Mouse (Mus musculus): ENCODE measurements around the gene Frmd4b. TPM values are rescaled to one million over a fixed set of nuclear protein-coding genes. Genes with fewer than 3 reads are reported as not detected.

Gene Frmd4b
- polyA plus RNA-seq, 1 experiment from 2014 or later, result 13.9 TPM

DNA sequence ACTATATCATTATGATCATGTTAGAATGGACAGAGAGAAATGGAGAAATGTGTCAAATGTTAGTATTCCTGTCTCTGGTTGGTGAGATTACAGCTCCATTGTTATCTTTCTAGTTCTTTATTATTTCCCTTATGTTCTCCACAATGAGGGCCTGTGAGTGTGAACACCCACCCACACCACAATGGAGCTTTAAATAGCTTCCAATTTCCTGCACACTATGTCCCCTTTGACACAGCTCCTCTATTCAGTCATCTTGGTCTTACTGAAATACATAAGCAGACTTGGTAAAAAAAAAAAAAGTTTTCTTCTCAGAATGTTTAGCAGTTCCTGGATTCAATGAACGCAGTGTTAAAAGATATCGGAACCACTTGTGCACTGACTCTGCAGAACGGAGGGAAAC is 326.7 kb downstream of the Frmd4b start:
- Histone ChIP-seq H3K9ac (no peak overlapping the region), H3K9me3 (no peaks in the 10 kb centered on the region), H3K27me3 (no peaks in the 10 kb centered on the region), H3K4me2 (no peak overlapping the region), H3K4me3 (no peak overlapping the region), H3K27ac (no peak overlapping the region), H3K4me1 (0 out of 2 replicates have a peak, but pooled peaks cover 5% of the 10 kb centered on the region), H3K36me3 (peaks cover 5% of the 10 kb centered on the region)
- WGBS, result 51% methylated on average over 3 of the region's 3 CpGs
- no peak for ATAC-seq (ENCODE audit: insufficient number of reproducible peaks, low FRiP score, low TSS enrichment, low read depth)

DNA sequence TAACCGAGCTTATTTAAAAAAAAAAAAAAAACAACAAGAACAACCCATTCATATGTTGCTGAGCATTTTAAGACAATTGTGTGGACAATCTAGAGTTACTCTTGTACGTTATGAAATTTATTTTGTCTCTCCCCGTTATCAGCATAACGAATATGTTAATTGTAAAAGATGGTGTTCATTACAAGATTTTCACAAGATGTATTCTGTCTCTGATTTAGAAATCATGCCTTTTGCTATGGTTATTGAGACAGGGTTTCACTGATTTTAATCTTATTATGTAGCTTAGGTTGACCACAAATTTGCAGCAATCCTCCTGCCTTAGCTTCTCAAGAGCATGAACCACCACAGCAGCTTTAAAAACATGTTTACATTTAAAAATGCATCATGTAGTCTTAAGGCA is 327.5 kb downstream of the Frmd4b start:
- Histone ChIP-seq H3K4me3 (no peak overlapping the region), H3K4me1 (0 out of 2 replicates have a peak, but pooled peaks cover 5% of the 10 kb centered on the region), H3K36me3 (no peaks in the 10 kb centered on the region), H3K9me3 (no peaks in the 10 kb centered on the region), H3K27me3 (no peaks in the 10 kb centered on the region), H3K27ac (no peak overlapping the region), H3K4me2 (no peak overlapping the region), H3K9ac (no peak overlapping the region)
- WGBS, result 84% methylated on average over 4 of the region's 4 CpGs
- no peak for ATAC-seq (ENCODE audit: insufficient number of reproducible peaks, low FRiP score, low TSS enrichment, low read depth)

DNA sequence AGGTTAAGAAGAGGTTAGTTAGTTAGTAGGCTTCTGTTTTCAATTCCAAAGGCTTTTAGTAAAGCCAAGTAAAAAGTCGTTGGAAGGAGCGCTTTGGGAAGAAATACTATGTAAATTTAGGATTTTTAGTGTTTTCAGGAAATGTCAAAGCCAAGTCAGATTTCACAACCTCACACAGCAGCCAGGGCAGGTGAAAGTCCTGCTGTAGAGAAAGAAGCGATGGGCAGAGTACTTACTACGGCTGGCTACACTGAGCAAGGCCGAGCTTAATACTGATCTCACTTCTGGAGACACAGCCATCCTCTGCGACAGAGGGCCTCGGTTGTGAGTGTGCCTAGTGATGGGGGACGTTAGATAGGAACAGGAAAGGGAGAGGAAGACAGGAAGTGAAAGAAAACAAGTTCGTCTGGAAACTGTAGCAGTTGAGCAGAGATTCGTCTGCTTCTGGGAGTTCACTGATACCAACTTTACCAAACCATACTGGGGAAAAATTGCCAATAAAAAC is 328.0 kb downstream of the Frmd4b start:
- no peak overlapping the region for H3K9ac ChIP-seq
- no peaks in the 10 kb centered on the region for H3K27me3 ChIP-seq
- H3K9me3 ChIP-seq, result no peaks in the 10 kb centered on the region
- H3K4me3 ChIP-seq, result no peak overlapping the region
- WGBS, result 65% methylated on average over 10 of the region's 10 CpGs
- no peak for ATAC-seq (ENCODE audit: insufficient number of reproducible peaks, low FRiP score, low TSS enrichment, low read depth)
- H3K27ac ChIP-seq, result no peak overlapping the region
- no peak overlapping the region for H3K4me2 ChIP-seq
- H3K36me3 ChIP-seq, result no peaks in the 10 kb centered on the region
- 0 out of 2 replicates have a peak, but pooled peaks cover 5% of the 10 kb centered on the region for H3K4me1 ChIP-seq

DNA sequence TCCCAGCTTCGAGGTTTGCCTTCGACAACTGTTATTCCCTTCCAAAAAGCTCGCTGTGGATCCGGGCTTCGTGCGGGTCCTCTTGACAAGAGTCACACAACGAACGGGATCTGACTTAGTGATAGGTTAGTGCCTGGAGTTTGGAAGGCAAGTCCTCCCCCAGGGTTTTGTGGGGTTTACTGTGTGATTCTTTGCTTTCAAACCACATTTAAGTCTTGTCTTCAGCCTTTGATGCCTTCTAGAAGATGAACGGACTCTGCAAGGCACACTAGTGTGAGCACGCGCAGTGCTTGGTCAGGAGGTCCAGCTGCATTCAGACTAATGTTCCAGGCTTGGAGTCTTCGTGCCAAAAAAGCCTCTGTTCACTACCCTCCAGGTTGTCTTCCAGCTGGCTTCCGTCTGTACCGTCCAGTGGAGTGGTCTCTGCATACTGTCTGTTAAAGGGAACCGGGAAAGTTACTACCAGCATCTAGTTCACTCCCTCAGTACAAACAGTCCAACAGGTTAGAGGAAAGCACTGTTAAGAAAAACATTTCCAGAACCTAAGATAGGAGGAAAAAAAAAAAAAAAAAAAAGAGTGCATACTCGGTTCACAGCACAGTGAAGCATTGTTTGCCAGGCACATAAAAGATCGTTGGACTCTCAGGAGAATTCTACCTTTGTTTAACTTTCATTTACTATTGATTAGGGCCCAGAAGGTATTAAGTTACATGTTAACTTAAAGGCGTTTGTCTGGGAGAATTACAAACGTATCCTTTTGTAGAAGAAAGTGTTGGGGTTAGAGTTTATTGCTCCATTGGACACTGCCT is 329.1 kb downstream of the Frmd4b start:
- H3K4me3 ChIP-seq, result no peak overlapping the region
- no peak overlapping the region for H3K4me2 ChIP-seq
- 0 out of 2 replicates have a peak, but pooled peaks cover 3% of the 10 kb centered on the region for H3K4me1 ChIP-seq
- H3K9me3 ChIP-seq, result no peaks in the 10 kb centered on the region
- H3K9ac ChIP-seq, result no peak overlapping the region
- ATAC-seq (ENCODE audit: insufficient number of reproducible peaks, low FRiP score, low TSS enrichment, low read depth), result no peak
- no peak overlapping the region for H3K27ac ChIP-seq
- H3K36me3 ChIP-seq, result no peaks in the 10 kb centered on the region
- no peaks in the 10 kb centered on the region for H3K27me3 ChIP-seq
- WGBS, result 73% methylated on average over 19 of the region's 19 CpGs

DNA sequence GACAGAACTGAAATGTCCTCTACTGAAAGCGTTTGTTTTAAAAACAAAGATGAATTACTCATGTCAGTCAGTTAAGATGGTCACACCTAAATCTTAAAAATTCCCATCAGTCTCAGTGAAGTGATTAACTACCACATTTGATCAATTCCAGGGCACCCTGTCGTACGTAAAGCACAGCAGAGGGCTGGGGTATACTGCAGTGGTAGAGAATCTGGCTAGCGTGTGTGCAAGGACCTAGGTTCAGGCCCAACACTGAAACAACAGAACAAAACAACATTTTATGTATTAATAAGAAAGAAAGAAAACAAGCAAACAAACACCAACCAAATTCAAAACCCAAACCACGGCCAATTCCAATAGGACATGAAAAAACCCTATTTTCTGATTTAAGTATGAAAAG is 331.0 kb downstream of the Frmd4b start:
- Histone ChIP-seq H3K4me2 (no peak overlapping the region), H3K27ac (no peak overlapping the region), H3K9ac (no peak overlapping the region), H3K4me3 (no peak overlapping the region), H3K36me3 (no peaks in the 10 kb centered on the region), H3K27me3 (no peaks in the 10 kb centered on the region), H3K9me3 (no peaks in the 10 kb centered on the region), H3K4me1 (0 out of 2 replicates have a peak, but pooled peaks cover 2% of the 10 kb centered on the region)
- no peak for ATAC-seq (ENCODE audit: insufficient number of reproducible peaks, low FRiP score, low TSS enrichment, low read depth)
- WGBS, result 85% methylated on average over 5 of the region's 5 CpGs

DNA sequence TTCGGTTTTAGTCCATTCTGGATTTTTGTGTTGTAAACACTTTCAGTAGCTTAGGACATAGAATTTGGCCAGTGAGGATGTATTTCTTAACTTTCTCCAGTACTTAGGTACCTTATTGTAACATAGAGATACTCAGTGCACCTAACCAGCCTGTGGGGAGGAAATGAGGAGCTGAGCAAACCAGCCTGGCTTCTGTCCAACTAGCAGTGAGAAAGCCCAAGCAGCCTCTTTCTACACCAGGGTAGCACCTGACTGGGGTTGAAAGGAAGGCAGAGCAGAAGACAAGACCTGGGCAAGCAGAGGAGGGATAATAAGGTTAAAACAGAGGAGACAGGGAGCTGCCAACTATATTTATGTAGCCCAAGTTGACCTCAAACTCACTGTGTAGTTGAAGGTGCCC is 333.7 kb downstream of the Frmd4b start:
- Histone ChIP-seq H3K27me3 (0 out of 2 replicates have a peak, but pooled peaks cover 4% of the 10 kb centered on the region), H3K4me1 (peaks cover 5% of the 10 kb centered on the region), H3K9me3 (no peaks in the 10 kb centered on the region), H3K36me3 (no peaks in the 10 kb centered on the region), H3K4me2 (no peak overlapping the region), H3K27ac (no peak overlapping the region), H3K4me3 (no peak overlapping the region), H3K9ac (no peak overlapping the region)
- 93% methylated on average over 1 of the region's 1 CpGs for WGBS
- no peak for ATAC-seq (ENCODE audit: insufficient number of reproducible peaks, low FRiP score, low TSS enrichment, low read depth)

DNA sequence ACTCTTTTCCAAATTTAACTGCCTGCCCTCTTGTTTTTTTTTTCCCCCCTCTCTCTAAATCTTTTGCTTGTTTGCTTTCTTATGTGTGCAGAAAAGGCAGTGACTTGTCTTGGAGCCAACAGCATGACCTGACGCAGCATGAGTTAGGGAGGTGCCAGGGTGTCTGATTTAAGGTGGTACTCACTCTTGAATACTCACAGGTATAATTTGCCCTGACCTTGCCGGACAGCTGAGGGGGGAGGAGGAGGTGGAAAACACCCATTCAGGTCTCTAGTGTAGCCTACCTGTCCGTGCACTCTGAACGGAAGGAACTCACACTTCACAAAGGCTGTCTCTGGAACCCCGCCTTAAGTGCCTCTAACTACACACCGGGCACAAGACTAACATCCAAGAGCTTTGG is 338.5 kb downstream of the Frmd4b start:
- Histone ChIP-seq H3K36me3 (no peaks in the 10 kb centered on the region), H3K4me1 (peaks cover 26% of the 10 kb centered on the region), H3K27me3 (peaks cover 7% of the 10 kb centered on the region; the same call in 1 of the 2 replicates), H3K4me3 (no peak overlapping the region), H3K4me2 (no peak overlapping the region), H3K9me3 (no peaks in the 10 kb centered on the region), H3K9ac (no peak overlapping the region), H3K27ac (no peak overlapping the region)
- no peak for ATAC-seq (ENCODE audit: insufficient number of reproducible peaks, low FRiP score, low TSS enrichment, low read depth)
- 46% methylated on average over 6 of the region's 6 CpGs for WGBS

DNA sequence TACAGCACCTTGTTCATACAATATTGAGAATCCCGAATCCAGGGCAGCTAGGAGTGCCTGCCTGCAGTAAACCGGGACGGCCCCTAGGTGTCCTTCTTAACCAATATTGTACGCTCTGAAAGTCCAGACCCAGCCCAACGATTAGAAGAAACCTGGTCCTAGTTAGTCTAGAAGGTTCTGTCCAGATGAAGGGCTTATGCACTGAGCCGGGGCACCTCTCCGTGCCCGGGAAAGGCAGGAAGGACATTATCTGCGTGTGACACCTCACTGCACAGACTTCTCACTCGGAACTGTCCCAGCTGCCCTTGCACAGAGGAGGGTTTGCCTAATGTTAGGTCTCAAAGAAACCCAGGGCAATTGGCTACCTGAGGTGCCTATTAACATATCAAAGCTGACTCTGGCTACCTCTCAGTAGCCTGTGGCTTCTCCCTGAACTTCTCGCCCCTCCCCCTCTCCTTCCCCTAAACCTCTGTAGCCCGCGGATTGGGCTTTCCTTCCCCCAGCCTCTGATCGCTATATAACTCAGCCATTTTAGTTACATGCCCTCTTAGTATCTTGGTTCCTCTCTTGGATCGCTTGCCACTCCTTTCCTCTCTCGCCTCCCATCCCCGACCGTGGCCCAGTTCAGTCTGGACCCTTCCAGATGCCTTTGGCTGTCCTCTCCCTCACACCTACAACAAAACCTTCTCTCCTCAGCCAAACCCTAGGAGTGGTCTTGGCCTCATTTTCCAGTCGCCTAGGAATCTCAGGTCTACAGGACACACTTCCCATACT is 339.1 kb downstream of the Frmd4b start:
- H3K36me3 ChIP-seq, result no peaks in the 10 kb centered on the region
- peak overlapping the region; percentile 58 for H3K4me2 ChIP-seq
- peaks cover 26% of the 10 kb centered on the region for H3K4me1 ChIP-seq
- H3K9ac ChIP-seq, result peak overlapping the region; percentile 27; the same call in 1 of the 2 replicates
- peak overlapping the region; percentile 28 for H3K4me3 ChIP-seq
- H3K9me3 ChIP-seq, result no peaks in the 10 kb centered on the region
- H3K27ac ChIP-seq, result no peak overlapping the region
- WGBS, result 5% methylated on average over 19 of the region's 19 CpGs
- peaks cover 7% of the 10 kb centered on the region; the same call in 1 of the 2 replicates for H3K27me3 ChIP-seq
- peak; percentile 69; the same call in 1 of the 2 replicates for ATAC-seq (ENCODE audit: insufficient number of reproducible peaks, low FRiP score, low TSS enrichment, low read depth)

DNA sequence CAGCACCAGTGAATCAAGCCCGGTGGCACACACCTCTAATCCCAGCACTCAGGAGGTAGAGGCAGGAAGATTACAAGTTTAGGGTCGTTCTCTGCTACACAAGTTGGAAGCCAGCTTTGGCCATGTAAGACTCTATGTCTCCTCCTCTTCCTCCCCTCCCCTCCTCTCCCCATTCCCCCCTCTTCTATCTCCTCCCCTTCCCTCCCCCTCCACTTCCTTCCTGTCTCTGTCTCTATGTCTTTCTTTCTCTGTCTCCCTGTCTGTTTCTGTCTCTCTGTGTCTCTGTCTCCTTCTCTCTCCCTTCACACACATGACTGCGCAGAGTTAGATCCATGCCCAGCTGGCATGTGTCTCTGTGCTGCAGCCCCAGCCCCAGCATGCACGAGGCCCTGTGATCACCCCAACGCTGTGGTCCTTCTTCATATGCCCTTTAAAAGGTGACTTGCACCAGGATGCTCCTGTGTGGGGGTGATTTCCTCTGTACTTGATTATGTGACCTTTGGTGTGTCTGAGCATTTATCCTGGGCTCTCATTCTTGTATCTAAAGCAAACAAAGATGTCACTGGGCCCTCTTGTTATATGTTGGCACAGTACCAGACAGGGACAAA is 340.3 kb downstream of the Frmd4b start:
- H3K9ac ChIP-seq, result no peak overlapping the region
- H3K4me2 ChIP-seq, result no peak overlapping the region
- H3K27ac ChIP-seq, result no peak overlapping the region
- no peaks in the 10 kb centered on the region for H3K36me3 ChIP-seq
- H3K4me1 ChIP-seq, result peaks cover 26% of the 10 kb centered on the region
- ATAC-seq (ENCODE audit: insufficient number of reproducible peaks, low FRiP score, low TSS enrichment, low read depth), result no peak
- no peaks in the 10 kb centered on the region for H3K9me3 ChIP-seq
- no peak overlapping the region for H3K4me3 ChIP-seq
- 63% methylated on average over 5 of the region's 5 CpGs for WGBS
- peaks cover 7% of the 10 kb centered on the region; the same call in 1 of the 2 replicates for H3K27me3 ChIP-seq

DNA sequence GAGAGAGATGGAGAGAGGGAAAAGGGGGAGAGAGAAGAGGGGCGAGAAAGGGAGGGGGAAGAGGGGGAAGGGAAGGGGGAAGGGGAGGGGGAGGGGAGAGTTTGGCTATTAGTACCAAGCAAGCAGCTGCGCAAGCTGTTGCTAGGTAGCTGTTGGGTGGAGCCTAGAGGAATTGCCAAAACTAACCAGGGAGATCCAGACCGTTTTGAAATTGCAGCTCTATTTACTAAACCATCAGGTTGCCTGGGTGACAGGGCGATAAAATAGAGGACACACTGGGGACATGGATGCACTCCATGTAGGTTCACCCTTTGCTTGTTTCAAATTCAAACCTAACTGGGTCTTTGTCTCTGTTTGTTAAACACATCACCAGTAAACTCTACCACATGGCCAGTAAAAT is 341.0 kb downstream of the Frmd4b start:
- Histone ChIP-seq H3K4me1 (peaks cover 26% of the 10 kb centered on the region), H3K4me3 (no peak overlapping the region), H3K27me3 (peaks cover 7% of the 10 kb centered on the region; the same call in 1 of the 2 replicates), H3K9me3 (no peaks in the 10 kb centered on the region), H3K36me3 (no peaks in the 10 kb centered on the region), H3K4me2 (no peak overlapping the region), H3K9ac (no peak overlapping the region), H3K27ac (no peak overlapping the region)
- no peak for ATAC-seq (ENCODE audit: insufficient number of reproducible peaks, low FRiP score, low TSS enrichment, low read depth)
- WGBS, result 30% methylated on average over 4 of the region's 4 CpGs

DNA sequence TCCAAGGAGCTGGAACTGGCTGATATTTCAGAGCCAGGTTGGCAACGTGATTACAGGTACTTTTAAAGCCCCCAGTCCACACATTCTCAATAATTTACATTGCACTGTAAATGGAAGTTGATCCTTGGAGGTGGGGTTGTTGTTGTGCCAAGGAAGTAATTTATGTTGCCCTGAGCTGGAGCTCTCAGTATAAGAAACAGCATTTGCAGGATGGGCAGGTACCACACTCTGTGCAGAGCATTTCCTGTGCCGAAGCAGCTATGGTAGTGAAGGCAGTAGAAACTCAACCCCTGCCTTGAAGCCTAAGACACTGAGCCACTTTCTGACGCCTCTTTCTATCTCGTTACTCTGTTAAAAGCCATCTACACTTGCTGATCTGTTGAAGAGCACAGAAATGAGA is 341.6 kb downstream of the Frmd4b start:
- no peak for ATAC-seq (ENCODE audit: insufficient number of reproducible peaks, low FRiP score, low TSS enrichment, low read depth)
- H3K4me2 ChIP-seq, result no peak overlapping the region
- H3K27ac ChIP-seq, result no peak overlapping the region

More for the DNA sequence above, 341.6 kb downstream of the Frmd4b start:
- H3K9ac ChIP-seq, result no peak overlapping the region
- H3K4me1 ChIP-seq, result peaks cover 26% of the 10 kb centered on the region
- H3K9me3 ChIP-seq, result no peaks in the 10 kb centered on the region
- no peak overlapping the region for H3K4me3 ChIP-seq
- 31% methylated on average over 4 of the region's 4 CpGs for WGBS
- H3K27me3 ChIP-seq, result peaks cover 7% of the 10 kb centered on the region; the same call in 1 of the 2 replicates
- no peaks in the 10 kb centered on the region for H3K36me3 ChIP-seq

Measured in limb, embryonic 15.5 days (tissue).